Mouse (Mus musculus): ENCODE results near the gene Ethe1.

Ethe1 gene

DNA sequence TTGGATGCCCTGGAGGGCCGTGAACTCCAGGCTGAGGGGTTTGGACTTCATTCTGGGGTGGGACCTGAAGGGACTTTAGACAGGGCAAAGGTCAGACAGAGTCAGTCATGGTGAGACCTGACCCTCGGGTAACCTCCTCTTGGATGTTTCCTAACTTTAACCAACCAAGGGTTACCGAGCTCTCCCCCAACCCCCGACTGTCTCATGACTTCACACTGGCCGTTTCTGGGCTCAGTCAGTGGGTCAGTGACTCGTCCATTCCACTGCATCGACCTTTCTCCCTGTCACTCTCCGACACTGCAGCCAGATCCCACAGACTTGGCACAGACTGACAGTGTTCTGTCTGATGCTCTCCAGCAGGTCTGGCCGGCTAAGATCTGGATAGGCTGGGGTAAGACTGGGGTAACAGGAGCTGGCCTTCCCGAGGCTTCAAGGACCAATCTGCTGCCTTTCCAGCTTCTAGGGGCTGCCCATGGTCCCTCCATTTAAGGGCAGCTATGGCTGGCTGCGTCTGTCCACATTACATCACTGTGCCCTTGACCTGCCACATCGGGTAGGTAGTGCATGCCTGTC is 13.0 kb upstream of the Ethe1 start:
- DNase-seq (ENCODE audit: low spot score in 2 of 2): no peak

DNA sequence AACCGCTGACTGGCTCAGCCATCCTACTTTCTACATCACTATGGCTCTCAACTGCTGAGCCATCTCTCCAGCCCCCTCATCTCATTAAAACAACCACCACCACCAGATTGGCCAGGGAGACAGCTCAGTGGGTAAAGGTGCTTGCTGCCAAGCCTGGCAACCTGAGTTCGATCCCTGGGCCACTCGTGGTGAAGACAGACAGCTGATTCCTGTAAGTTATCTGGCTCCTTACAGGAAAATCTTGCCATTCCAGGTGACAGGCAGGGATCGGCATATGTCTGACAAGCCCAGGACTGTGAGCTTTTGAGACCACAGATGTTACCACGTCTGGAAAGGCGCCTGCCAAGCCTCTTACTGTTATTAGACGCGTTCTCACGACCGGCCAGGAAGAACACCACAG is 9.5 kb upstream of the Ethe1 start:
- DNase-seq (ENCODE audit: low spot score in 2 of 2): no peak

DNA sequence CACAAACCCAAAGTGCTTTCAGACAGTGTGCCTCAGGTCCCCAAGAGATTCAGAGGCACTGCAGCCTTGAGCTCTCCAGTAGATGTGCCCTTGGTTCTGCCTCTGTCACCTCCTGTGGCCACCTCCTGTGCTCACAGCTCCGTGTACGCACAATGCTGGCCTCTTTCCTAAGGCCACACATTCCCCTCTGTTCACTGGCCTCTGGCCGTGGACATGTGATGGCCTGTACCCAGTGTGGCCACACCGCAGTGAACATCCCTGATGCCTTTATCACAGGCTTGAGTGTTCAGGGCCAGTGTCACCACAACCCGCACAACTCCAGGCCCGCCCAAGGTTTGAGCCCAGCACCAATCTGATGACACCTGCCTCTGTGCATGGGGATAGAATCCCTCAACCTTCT is 2.5 kb upstream of the Ethe1 start:
- no peak for DNase-seq (ENCODE audit: low spot score in 2 of 2)

DNA sequence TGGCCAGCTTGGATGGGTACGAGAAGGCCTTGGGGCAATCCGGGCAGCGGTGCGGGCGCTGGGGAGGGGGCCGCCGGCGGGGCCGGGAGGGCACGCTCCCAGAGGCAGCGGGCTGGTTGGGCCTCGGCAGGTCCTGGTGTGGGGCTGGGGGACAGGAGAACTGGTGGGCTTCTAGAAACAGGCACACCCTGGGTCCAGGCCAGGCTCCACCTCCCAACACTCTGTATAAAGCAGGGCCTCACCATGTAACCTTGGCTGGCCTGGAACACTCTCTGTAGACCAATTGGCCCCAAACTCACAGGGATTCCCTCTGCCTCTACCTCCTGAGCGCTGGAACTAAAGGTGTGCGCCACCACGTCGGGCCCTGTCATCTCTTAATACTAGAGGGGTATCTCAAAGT is 1.3 kb upstream of the Ethe1 start:
- DNase-seq (ENCODE audit: low spot score in 2 of 2): no peak

DNA sequence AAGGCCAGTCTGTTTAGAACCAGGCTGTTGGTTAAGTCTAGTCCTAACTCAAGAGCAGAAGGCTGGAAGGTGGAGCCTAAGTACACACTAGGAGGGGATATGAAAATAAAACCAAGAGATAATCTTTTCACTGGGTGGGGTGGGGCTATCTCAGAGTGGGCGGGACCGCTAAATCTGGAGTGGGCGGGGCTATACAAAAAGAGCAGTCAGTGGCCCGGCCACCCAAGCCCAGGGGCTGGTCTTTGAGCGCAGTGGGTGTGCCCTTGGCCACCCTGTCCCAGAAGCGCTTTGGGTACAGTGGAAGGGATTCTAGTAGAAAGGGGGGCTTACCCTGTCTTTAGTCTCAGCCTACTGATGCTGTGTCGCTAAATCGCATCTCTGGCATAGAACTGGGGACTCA is 515 bp upstream of the Ethe1 start:
- no peak for DNase-seq (ENCODE audit: low spot score in 2 of 2)

DNA sequence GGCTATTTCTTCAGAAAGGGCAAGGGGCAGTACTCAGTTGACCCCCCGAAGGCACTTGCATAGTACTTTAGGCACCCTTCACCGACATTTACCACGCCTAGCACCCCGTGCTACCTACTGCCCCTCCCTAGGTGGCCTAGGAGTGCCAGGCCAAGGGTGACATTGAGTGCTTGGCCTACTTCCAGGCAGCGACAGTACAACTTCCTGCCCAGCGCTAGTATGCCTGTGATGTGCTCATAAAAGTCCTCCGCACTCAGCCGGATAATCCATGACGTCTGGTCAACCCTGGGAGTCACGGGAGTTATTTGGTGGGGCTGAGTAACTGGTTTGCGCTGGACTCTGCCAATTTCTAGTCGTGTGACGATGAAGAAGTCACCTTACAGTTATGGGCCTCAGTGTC is 993 bp downstream of the Ethe1 start:
- no peak for DNase-seq (ENCODE audit: low spot score in 2 of 2)

DNA sequence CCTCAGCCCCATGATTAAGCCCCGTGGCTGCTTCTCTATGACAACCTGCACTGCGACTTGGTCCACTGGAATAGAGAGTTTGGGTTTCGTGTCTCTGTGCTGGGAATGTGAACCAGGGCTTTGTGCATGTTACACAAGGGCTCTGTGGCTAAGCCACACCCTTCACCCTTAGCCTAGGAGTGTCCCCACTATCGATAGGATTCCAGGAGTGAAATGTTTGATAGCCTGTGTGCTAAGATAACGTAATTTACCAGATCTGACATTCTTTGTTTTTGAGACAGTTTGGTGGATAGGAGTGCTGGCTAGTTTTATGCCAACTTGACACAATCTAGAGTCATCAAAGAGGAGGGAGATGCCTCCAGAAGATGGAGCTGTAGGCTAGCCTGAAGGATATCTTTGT is 4.4 kb downstream of the Ethe1 start:
- no peak for DNase-seq (ENCODE audit: low spot score in 2 of 2)

DNA sequence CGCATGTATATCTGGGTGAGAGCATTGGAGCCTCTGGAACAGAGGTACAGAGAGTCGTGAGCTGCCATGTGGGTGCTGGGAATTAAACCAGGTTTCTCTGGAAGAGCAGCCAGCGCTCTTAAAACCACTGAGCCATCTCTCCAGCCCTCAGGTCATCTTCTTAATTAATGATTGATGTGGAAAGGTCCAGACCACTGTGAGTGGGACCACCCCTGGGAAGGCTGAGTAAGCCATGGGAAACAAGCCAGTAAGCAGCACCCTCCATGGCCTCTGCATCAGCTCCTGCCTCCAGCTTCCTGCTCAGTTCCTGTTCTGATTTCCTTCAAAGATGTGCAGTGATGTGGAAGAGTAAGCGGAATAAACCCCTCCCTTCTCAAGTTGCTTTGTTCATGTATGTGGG is 4.8 kb downstream of the Ethe1 start:
- DNase-seq (ENCODE audit: low spot score in 2 of 2): no peak

DNA sequence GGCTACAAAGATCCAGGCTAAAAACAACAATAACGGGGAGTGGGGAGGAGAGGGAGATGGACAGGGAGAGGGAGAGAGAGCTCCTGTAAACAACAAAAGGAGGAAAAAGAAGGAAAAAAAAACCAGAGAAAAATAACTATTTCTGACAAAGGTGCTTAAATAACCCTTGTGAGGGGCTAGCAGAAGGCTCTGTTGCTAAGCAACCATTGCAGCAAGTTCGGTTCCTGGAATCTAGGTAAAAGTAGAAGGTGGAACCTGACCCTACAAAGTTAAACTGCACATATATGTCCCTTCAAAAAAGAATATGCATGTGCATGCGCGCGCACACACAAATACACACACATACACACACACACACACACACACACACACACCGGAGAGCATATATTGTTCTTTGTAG is 5.4 kb downstream of the Ethe1 start:
- no peak for DNase-seq (ENCODE audit: low spot score in 2 of 2)

DNA sequence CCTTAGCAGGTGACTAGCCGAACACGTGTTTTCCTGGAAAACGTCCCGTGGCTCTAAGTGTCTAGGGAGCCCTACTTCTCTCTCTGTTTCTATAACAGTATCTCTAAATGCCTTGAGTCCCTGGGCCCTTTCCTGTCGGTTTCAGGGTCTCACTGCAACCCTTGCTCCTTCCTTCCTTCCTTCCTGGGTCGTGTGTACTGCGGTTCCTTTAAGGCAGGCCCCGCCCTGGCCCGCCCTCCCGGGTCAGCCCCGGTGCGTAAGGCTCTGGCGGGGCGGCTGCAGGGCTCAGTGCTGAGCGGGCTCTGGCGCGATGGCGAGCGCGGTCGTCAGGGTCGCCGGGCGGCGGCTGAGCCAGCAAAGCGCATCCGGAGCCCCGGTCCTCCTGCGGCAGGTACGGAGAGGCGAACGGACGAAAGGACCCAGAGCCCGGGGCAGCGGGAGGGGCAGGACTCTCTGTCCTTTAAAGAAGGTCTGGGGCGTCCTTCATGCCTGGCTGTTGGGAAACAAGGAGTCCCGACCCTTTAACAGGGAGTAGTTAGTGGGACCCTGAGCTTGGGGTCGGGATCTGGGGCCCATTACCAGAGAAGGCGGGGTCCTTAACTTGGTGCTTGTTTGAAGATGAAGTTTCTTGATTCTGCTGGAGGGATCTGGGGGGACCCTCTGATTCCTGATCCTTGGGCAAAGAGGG is 6.4 kb downstream of the Ethe1 start:
- DNase-seq (ENCODE audit: low spot score in 2 of 2): peak; percentile 35 to 54

DNA sequence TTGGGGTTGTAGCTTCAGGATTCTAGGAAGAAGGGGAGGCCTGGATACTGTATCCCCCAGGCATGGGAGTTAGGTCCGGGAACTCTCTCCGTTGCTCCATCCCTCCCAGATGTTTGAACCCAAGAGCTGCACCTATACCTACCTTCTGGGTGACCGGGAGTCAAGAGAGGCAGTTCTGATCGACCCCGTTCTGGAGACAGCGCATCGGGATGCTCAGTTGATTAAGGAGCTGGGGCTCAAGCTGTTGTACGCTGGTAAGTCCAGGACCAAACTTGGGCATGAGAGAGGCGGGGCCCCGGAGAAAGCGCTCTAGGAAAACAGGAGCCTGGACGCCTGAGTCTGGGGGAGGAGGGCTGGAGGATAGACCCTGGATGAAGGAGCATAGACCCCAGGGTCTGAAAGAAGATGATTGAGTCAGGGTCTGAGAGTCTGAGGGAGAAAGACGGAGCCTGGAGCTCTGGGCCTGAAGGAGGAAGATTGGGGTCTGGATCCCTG is 7.0 kb downstream of the Ethe1 start:
- no peak for DNase-seq (ENCODE audit: low spot score in 2 of 2)

DNA sequence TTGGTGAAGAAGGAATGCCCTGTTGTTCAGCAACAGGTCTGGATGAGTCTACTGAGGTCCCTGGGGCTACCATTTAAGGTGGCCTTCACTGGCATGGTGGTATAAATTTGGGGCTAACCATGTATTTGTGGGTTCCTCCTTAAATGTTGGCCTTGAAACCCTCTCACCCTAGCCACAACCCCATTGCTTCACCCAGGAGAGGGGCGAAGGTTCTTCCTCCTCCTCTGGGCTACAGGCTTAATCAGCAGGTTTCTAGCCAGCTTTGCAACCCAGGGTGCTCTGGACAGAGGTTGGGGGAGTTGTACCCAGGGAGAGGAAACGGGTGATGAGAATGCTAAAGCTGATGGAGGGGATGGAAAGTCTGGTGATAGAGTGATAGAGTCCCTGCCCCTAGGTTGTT is 8.1 kb downstream of the Ethe1 start:
- DNase-seq (ENCODE audit: low spot score in 2 of 2): no peak

DNA sequence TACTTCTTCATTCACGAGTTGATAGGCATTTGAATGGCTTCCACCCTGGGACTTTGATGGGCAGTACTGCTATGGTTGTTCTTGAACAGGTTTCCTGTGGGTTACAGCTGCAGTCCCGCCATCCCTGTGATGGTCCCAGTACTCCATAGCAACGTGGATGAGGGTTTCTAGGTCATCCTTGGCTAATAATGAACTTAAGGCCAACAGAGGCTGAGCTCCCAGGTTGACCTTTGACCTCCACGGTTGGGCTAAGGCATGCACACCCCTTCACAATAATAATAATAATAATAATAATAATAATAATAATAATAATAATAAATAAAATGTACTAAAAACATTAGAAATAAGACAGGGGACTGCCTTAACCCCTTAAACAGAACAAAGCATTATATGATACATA is 10.8 kb downstream of the Ethe1 start:
- no peak for DNase-seq (ENCODE audit: low spot score in 2 of 2)

DNA sequence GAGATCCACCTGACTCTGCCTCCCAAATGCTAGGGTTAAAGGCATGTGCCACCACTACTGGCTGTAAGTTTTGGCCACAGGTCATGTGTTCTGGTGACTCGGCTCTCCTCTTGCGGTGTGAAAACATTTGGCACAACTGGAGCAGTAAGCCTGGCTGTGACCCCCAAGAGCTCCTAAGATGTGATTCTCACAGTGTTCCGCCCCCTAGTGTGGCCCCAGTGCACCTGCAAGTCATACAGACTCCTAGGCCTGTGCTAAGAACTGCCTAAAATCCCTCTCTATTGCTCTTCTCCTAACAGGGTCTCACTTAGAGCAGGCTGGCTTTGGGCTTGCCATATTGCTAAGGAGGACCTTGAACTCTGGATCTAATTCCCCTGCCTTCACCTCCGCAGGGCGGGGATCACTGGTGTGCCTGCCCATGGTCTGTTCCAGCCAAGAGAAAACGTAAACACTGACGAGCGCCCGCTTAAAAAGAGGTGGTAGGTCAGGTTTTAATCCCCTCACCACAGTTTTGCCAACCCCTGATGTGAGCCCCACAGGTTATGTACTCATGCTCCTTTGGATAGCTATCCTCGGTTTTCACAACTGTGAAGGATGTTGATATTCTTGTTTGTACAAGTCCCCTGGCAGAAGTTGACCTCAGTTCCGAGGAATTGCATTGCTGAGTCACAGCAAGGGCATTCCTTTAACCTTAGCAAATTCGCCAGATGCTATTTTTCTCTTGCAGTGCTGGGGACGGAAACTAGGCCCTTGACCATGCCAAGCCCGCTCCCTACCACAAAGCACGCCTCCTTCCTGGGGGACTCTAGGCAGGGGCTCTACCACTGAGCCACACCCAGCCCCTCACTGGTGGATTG is 12.1 kb downstream of the Ethe1 start:
- DNase-seq (ENCODE audit: low spot score in 2 of 2): no peak

DNA sequence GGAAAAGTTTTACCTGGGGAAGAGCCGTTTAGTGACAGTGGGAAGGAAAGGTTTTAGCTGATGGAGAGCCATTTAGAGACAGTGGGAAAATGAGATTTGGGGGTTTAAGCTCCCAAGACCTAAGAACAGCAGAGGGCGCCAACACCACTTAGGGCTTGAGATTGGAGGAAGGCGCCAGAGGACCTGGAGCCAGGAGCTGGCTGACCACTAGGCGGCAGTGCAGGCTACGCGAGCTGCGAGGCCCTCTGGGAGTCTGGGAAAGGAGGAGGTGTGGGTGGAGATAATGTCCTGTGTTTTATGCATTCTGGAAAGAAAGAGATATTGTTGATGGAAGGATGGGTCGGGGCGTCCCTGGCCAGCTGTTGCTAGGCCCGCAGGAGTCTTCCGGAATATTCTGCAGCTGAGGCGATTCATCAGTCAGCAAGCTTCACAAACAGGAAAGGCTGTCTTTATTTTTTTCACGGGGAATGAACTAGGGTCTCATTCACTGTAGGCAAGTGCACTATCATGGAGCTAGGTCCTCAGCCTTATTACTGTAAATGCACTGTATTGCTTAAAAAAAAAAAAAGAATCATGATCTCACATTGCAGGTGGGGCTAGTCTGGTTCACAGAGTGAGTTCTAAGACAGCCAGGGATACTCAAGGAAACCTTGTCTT is 13.7 kb downstream of the Ethe1 start:
- DNase-seq (ENCODE audit: low spot score in 2 of 2): peak; percentile 82 to 91

DNA sequence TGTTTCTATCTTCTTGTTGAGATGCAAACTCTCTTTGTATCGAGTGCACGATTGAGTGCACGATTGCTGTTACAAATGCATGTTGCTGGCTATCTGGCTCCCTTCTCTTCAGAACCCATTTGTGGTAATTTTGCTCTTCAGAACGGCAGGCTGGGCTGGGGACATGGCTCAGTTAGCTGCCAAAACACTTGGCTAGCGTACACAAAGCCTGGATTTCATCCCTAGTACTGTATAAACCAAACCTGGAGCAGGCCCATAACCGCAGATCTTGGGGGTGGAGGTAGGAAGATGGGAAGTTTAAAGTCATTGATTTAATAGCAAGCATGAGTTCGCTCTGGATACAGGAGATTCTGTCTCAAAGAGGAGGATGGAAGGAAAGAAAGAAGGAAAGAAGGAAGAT is 18.2 kb downstream of the Ethe1 start:
- DNase-seq (ENCODE audit: low spot score in 2 of 2): no peak

DNA sequence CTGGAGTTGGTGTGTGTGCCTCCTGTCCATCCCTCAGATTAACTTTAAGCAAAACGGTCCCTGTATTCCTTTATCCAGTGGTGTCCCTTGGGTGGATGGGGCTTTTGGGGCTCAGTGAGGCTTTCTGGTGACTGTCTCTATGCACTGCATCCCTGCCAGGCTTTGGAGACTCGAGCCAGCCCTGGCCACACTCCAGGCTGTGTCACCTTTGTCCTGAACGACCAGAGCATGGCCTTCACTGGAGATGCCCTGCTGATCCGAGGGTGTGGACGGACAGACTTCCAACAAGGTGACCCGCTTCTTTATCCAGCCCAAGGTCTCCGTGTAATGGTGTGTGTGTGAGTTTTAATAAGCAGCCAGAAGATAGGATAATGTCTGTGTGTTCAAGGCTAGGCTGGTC is 18.7 kb downstream of the Ethe1 start:
- no peak for DNase-seq (ENCODE audit: low spot score in 2 of 2)

DNA sequence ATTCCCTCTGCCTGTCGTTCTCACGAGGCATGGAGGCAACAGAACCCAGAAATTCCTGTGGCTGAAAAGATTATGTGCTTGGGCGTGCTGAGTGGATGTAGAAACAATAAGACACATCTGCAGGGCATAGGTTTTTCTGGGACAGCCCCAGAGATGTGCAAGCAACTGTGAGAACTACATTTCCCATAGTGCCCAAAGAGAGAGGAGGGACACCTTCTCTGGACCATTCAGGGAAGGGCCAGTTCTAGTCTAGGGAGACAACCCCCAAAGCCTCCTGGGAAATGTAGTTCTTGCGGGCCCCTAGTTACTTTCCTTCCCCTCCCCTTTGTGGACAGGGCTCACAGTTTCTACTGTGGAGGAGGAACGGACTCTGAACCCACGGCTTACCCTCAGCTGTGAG is 20.7 kb downstream of the Ethe1 start:
- DNase-seq (ENCODE audit: low spot score in 2 of 2): peak; percentile 70 to 80

DNA sequence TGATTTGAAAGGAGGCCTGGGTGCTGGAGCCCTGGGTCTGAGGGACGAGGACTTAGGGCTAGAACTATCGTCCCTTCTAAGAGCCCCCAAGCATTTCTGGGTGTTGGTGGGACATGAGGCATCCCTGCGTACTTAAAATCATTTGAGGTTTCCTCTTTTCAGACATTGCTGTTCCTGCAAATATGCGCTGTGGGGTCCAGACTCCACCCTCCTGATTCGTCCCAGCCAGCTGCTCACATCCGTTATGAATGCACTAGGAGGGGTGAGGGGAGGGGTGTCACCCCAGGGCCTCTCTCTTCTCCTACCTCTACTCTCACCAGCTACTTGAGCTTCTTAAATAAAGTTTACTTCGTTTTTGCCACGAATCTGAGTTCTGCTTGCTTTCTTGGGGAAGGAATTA is 21.2 kb downstream of the Ethe1 start:
- DNase-seq (ENCODE audit: low spot score in 2 of 2): no peak

DNA sequence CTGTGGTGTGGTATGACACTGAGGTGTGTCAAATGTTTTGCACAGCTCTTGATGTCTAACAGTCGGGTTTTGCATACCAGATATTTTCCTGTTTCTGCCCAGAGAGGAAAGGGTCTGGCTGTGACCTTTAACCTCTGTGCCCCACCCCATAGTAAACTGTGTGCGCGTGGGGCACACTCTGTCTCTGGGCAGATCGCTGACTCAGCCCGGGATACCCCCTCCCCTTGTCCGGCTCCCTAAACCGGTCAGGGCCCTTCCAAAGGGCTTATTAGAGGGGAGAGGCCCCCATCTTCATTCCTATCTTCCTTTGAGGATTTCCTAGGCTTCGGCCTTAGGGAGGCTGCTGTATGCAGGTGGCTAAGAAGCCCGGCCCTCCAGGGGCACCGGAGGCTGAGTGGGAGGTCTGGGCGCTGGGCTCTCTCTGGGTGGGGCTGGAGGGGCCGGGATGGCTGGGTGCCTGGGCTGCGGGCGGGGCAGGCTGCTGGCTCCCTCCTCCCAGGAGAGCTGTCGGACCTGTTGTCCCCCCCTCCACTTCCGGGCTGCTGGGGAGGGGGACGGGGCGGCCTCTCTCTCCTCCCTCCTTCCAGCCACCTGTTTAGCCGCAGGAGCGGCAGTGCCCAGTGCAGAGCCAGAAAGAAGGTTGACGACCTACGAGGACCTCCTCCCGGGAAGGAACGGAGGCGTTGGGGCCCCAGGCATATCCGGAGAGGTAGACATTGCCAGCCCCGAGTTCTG is 23.0 kb downstream of the Ethe1 start, which contains the start of gene Phldb3:
TSS of gene Phldb3 (plus strand) at position 620 of the 735 bp plus-strand sequence.
- peak; percentile 32 to 38 for DNase-seq (ENCODE audit: low spot score in 2 of 2)

DNA sequence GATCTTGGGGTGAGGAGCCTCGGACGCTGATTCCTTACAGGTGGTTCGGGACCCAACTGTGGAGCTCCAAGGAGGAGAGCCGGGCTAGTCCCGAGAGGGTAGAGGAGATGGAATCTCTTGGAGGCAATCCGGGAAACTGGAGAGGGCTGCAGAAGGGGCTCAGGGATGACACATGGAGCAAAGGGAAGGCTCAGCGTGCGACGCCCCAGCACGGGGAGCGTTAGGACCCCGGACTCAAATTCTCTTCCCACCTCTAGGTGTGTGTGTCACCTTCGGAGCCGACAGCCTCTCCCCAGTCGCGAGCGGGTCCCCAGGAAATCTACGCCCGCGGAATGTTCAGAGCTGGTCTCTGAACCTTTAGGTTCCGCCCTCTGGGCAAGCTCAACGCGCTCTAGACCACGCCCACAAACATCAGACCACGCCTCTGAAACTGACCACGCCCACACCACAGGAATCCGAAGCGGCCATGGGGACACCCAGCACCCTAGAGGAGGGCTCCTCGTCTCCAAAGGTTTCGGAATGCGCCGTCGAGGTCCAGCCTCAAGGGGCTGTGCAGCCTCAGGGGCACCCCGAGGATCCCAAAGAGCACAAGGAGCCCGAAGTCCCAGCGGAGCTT is 23.6 kb downstream of the Ethe1 start:
- peak; percentile 94 to 95 for DNase-seq (ENCODE audit: low spot score in 2 of 2)
